Mouse (Mus musculus) intestine, embryonic 16.5 days (tissue): ENCODE measurements around the gene Hdac8. TPM values are rescaled to one million over a fixed set of nuclear protein-coding genes. Genes with fewer than 3 reads are reported as not detected.

Source experiments
- ATAC-seq: fragments of 200-750 bp; cut with Nextera tagmentation; 2 replicates; pipeline ENCODE4 v1.8.0; 2017; ENCODE audit warnings: moderate TSS enrichment, moderate library complexity
- H3K27ac ChIP-seq: fragments of 300-500 bp; sonication (generic); 2 replicates; pipeline ENCODE4 v1.5.1; 2014; ENCODE audit warnings: mild to moderate bottlenecking, low read length
- H3K27me3 ChIP-seq: fragments of 300-500 bp; sonication (generic); replicated peaks from 2 replicates; pipeline ENCODE4 v1.6.1; 2014; ENCODE audit warnings: low read length, control low read depth, mixed read lengths; ENCODE audit not compliant: control insufficient read depth, insufficient read depth
- H3K36me3 ChIP-seq: fragments of 300-500 bp; sonication (generic); 2 replicates; pipeline ENCODE4 v1.6.1; 2014; ENCODE audit warnings: low read length, control low read depth; ENCODE audit not compliant: control insufficient read depth, insufficient read depth
- H3K4me1 ChIP-seq: fragments of 300-500 bp; sonication (generic); 2 replicates; pipeline ENCODE4 v1.6.1; 2014; ENCODE audit warnings: low read length, control low read depth, mixed read lengths; ENCODE audit not compliant: control insufficient read depth, insufficient read depth
- H3K4me2 ChIP-seq: fragments of 300-500 bp; sonication (generic); 2 replicates; pipeline ENCODE4 v1.6.1; 2014; ENCODE audit warnings: low read depth, low read length, control low read depth
- H3K4me3 ChIP-seq: fragments of 300-500 bp; sonication (generic); 2 replicates; pipeline ENCODE4 v1.5.1; 2014; ENCODE audit warnings: mild to moderate bottlenecking, low read length
- H3K9ac ChIP-seq: fragments of 300-500 bp; sonication (generic); 2 replicates; pipeline ENCODE4 v1.6.1; 2014; ENCODE audit warnings: low read depth, low read length
- H3K9me3 ChIP-seq: fragments of 300-500 bp; sonication (generic); 2 replicates; pipeline ENCODE4 v1.6.1; 2016; ENCODE audit warnings: low read length, control low read depth; ENCODE audit not compliant: control insufficient read depth
- WGBS: fragments of 180-500 bp; shearing (Covaris S2); extraction: QIAGEN DNeasy Blood & Tissue Kit; methylation state at CpG from one replicate; pipeline ENCODE4 v1.1.7; 2014; 5-methylcytosine and 5-hydroxymethylcytosine counted together
- polyA plus RNA-seq: library from polyadenylated mRNA; unstranded; fragments of >200 nt; fragmentation: Nextera tagmentation; extraction: Ambion mirVana; gene quantifications from 2 replicates; pipeline ENCODE4 v1.2.1, GENCODE M21; 2015

The Hdac8 gene
- polyA plus RNA-seq, 1 experiment from 2014 or later, result 8.2 TPM

DNA sequence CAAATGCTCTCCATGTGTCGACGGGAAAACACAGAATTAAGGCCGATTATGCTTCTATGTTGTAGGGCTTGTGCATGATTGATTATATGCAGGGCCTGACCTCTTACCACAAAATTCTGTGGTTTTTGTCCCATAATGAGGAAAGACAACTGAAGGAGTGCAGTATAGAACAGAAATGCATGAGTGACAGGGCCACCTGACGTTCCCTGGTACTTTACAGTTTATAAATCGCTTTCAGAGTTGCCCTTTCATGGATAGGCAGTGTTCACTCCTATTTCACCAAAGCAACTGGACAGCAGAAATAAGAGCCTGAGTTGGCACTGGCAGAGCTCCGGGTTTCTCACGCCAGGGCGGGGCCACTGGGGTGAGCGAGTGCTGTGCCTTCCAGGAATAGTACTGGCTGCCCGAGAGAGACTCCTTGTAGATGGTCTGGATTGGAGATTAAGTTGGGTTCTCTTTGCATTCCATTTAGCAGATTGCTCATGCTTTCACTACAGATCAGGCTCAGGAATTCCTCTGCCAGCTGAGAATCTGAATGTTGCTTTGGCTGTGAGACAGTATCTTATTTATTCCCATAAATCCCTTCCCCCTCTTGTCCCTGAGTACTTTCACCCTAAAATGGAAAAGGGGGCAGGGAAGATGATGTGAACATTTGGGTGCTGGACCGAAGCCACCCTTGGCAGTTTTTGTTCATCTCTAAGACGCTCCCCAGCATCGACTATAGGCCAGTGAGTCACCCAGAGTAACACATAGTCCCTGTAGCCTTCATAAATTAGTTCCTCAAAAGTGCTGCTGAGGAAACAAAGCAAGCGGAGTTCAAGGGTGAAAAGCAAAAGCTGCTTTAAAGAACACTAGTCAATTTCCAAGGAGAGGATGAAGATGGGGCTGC is 155.1 kb downstream of the Hdac8 start:
- Histone ChIP-seq H3K27ac (no peak overlapping the region), H3K4me3 (no peak overlapping the region), H3K9ac (no peak overlapping the region), H3K4me2 (no peak overlapping the region), H3K27me3 (no peaks in the 10 kb centered on the region; the same call in 1 of the 2 replicates), H3K36me3 (no peaks in the 10 kb centered on the region), H3K9me3 (no peaks in the 10 kb centered on the region), H3K4me1 (no peaks in the 10 kb centered on the region)
- no peak for ATAC-seq
- WGBS, result 71% methylated on average over 14 of the region's 14 CpGs

DNA sequence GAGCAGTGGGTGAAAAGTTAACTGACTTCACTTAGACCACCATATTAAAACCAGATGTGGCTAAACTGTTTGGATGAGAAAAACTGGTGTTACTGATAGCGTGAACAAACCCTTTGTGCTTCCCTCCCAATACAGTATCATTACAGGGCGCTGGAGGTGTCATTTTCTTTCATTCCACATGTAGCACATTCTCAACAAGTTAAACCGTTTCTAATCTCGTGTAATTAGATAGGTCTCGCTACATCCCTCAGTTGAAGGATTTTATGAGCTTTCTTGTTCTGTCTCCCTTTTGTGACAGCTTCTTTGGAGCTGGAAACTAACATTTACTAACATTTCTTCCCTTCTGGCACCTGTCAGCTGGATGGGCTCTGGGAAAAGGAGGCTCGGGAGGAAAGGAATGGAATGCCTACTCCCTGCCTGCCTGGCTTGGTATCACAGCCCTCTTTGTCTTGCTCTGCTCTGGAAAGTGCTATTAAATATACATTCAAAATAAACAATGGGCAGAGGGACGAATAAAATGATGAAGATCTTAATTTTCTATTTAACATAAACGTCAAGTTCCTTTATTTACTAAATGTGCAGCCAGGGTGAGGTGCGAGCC is 156.2 kb downstream of the Hdac8 start:
- WGBS, result 53% methylated on average over 9 of the region's 9 CpGs
- Histone ChIP-seq H3K27me3 (no peaks in the 10 kb centered on the region; the same call in 1 of the 2 replicates), H3K9ac (no peak overlapping the region), H3K27ac (no peak overlapping the region), H3K9me3 (no peaks in the 10 kb centered on the region), H3K36me3 (no peaks in the 10 kb centered on the region), H3K4me1 (no peaks in the 10 kb centered on the region), H3K4me3 (no peak overlapping the region), H3K4me2 (no peak overlapping the region)
- no peak for ATAC-seq

DNA sequence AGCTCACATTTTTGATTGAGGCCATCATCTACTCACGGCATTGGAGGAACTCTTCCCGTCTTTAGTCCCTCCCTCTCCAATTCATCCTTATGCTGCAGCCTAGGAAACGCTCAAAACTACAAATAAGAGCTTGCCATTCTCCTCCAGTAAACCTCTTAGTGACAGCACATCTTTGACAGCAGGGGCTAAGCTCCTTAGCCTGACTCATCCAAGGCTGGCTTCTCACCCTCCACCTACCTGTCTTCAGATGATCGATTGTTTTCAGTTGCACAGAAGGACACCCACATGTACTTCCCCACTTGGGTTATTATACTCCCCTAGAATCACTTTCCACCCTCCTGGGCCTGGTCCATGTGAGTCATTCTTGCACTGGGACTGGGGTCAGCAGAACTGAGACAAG is 163.5 kb downstream of the Hdac8 start:
- Histone ChIP-seq H3K27me3 (peaks cover 5% of the 10 kb centered on the region; the same call in 1 of the 2 replicates), H3K4me3 (no peak overlapping the region), H3K9me3 (no peaks in the 10 kb centered on the region), H3K4me2 (no peak overlapping the region), H3K27ac (no peak overlapping the region), H3K4me1 (no peaks in the 10 kb centered on the region), H3K36me3 (no peaks in the 10 kb centered on the region), H3K9ac (no peak overlapping the region)
- ATAC-seq, result no peak
- 65% methylated on average over 4 of the region's 4 CpGs for WGBS

DNA sequence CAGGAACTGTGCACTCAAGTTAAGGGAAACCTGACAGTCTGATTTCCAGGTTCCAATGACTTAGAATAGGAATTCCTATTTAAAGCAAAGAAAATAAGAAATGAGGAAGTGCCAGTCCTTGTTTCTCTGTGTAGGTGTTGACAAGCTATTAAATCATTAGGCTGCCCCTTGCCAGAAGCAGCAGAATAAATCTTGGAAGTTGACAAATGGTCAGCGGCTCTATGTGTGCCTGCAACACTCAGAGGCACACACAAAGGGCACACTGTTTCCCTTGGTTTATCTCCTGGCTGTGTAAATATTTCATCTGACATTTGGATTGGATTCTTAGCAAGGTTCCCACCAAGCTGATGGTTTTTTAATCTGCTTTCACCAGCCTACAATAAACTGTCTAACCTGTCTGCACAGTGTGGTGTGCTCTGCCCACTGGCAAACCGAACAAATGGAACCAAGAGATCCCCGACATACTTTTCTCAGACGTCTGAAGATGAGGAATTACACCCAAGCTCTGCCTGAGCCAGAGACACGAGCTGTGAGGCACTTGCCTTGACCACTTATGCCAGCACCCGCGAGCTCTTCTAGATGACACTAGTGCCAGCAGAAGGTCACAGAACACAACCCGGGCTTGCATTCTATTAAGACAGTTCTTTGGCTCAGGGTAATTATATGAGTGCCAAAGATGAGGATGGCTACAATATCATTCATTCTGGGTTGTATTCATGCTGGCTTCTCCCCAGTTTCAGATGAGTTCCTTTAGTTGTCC is 165.6 kb downstream of the Hdac8 start:
- 38% methylated on average over 8 of the region's 8 CpGs for WGBS
- Histone ChIP-seq H3K27ac (no peak overlapping the region), H3K4me1 (no peaks in the 10 kb centered on the region), H3K27me3 (0 out of 2 replicates have a peak, but pooled peaks cover 5% of the 10 kb centered on the region), H3K9me3 (no peaks in the 10 kb centered on the region), H3K4me2 (no peak overlapping the region), H3K4me3 (no peak overlapping the region), H3K36me3 (no peaks in the 10 kb centered on the region), H3K9ac (no peak overlapping the region)
- no peak for ATAC-seq

DNA sequence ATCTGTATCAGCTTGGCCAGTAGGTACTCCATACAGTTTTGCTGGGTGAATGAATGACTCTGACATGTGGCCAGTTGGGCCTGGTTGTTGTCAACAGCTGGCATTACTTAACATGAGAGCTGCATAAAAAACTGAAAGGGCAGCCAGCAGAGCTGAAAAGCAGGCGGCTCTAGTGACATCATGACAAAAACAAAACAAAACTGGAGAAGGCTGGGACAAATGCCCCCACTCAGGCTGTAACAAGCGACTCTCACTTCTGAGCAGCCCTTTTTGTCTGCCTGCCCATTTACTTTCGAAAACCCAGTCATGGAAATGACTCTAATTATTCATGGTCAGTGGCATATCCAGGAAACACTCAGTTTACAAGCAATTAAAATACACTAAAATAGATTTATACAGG is 185.5 kb downstream of the Hdac8 start:
- H3K27ac ChIP-seq, result no peak overlapping the region
- no peak overlapping the region for H3K4me3 ChIP-seq
- no peaks in the 10 kb centered on the region for H3K36me3 ChIP-seq
- no peak overlapping the region for H3K4me2 ChIP-seq
- no peak overlapping the region for H3K9ac ChIP-seq
- no peaks in the 10 kb centered on the region for H3K9me3 ChIP-seq
- WGBS, result 54% methylated on average over 3 of the region's 3 CpGs
- 0 out of 2 replicates have a peak, but pooled peaks cover 3% of the 10 kb centered on the region for H3K27me3 ChIP-seq
- ATAC-seq, result no peak
- H3K4me1 ChIP-seq, result no peaks in the 10 kb centered on the region

DNA sequence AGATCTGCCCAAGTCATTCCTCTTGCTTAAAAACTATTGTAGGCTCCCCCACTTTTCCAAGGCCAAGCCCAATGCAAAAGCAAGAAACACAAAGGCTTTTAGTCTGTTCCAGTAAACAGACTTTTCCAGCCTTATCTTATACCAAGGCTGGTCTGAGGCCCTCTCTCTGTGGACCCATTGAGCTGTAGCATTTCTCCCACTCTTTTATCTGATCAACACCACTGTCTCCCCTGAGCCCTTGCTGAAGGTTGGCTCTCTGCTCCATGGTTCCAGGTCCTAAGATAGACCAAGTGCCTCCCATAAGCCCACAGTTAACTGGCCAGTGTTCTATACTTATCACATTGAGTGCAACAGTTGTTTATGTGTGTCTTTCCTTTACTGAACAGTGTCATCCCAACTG is 185.9 kb downstream of the Hdac8 start:
- H3K9ac ChIP-seq, result no peak overlapping the region
- no peaks in the 10 kb centered on the region for H3K36me3 ChIP-seq
- H3K27me3 ChIP-seq, result 0 out of 2 replicates have a peak, but pooled peaks cover 3% of the 10 kb centered on the region
- no peak overlapping the region for H3K4me2 ChIP-seq
- no peaks in the 10 kb centered on the region for H3K9me3 ChIP-seq
- no peaks in the 10 kb centered on the region for H3K4me1 ChIP-seq
- no peak for ATAC-seq
- no peak overlapping the region for H3K4me3 ChIP-seq
- no peak overlapping the region for H3K27ac ChIP-seq

DNA sequence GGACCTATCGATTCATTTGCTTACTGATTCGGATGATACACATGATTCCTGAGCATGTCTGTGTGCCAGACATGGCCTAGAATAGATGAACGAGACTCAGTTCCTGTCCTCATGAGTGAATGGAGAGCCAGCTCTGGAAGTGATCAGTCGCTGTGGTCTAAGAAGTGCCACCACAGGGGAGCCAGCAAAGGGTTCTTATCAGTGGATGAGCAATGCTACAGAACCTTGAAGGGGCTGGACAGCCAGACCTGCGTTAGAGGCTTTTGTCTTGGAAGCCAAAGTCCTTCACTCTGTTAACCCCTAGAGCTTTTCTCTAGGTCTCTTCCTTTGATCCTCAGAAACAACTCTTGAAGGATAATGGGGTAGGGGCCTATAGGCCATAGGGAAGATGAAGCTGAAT is 186.4 kb downstream of the Hdac8 start:
- H3K36me3 ChIP-seq, result no peaks in the 10 kb centered on the region
- H3K4me2 ChIP-seq, result no peak overlapping the region
- 0 out of 2 replicates have a peak, but pooled peaks cover 2% of the 10 kb centered on the region for H3K27me3 ChIP-seq
- WGBS, result 77% methylated on average over 5 of the region's 5 CpGs
- H3K4me1 ChIP-seq, result no peaks in the 10 kb centered on the region
- ATAC-seq, result no peak
- H3K9ac ChIP-seq, result no peak overlapping the region
- no peak overlapping the region for H3K27ac ChIP-seq
- no peaks in the 10 kb centered on the region for H3K9me3 ChIP-seq
- H3K4me3 ChIP-seq, result no peak overlapping the region

DNA sequence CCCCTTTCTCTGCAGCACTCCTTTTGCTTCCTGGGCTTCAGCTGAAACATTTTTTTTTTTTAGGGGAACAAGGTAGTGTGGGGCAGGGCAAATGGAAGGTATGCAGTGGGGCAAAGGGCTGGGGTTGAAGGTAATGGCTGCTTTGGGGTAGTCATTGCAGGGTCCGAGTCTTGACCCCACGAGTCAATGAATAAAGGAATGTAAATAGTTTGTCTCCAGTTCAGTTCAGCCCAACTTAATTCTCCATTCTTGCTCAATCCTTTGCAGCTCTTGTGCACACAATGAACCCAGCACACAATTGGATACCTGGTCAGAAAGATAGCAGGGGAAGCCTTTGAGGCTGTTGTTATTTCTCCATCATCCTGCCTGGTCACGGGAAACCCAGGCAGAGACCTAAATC is 194.0 kb downstream of the Hdac8 start:
- Histone ChIP-seq H3K9ac (no peak overlapping the region), H3K4me2 (no peak overlapping the region), H3K4me1 (no peaks in the 10 kb centered on the region), H3K4me3 (no peak overlapping the region), H3K27ac (no peak overlapping the region), H3K9me3 (no peaks in the 10 kb centered on the region), H3K36me3 (no peaks in the 10 kb centered on the region), H3K27me3 (no peaks in the 10 kb centered on the region)
- ATAC-seq, result no peak
- WGBS, result 60% methylated on average over 3 of the region's 3 CpGs

DNA sequence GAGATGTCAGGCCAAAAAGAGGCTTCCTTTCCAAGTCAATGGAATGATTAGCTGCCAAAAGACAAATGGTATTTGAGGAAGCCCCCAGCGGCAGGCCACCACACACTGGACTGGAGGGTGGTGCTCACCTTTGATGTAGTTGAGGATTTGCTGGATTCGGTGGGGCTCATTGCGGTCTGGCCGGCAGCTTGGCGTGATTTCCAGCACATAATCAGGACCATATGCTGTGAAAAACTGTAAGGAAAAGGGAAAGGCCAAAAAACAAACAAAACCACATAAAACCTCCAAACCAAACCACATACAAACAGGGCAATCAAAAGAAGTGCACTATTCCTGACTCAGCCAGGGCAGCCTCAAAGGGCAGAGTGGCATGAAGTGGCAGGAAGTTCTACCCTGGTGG is 197.6 kb downstream of the Hdac8 start:
- no peak for ATAC-seq
- Histone ChIP-seq H3K27me3 (peaks cover 2% of the 10 kb centered on the region; the same call in 1 of the 2 replicates), H3K9me3 (no peaks in the 10 kb centered on the region), H3K4me3 (no peak overlapping the region), H3K9ac (no peak overlapping the region), H3K4me2 (no peak overlapping the region), H3K4me1 (no peaks in the 10 kb centered on the region), H3K36me3 (no peaks in the 10 kb centered on the region), H3K27ac (no peak overlapping the region)
- 70% methylated on average over 5 of the region's 5 CpGs for WGBS
